Mouse (Mus musculus) left cerebral cortex, postnatal 4 days (tissue): Measurements from ENCODE around the gene Wdr70. TPM values are rescaled to one million over a fixed set of nuclear protein-coding genes. Genes with fewer than 3 reads are reported as not detected.

ENCODE experiments used
- DNase-seq: peaks from one replicate; pipeline ENCODE4 v3.0.0-alpha.2; 2022
- intact Hi-C: fragments of 180-260 bp; cut with DNase I; formaldehyde crosslinking; loops from one replicate; pipeline ENCODE4 v1.15.1; 2025
- total RNA-seq, 2 experiments: library from RNA; stranded (reverse); gene quantifications; 2 replicates each; pipeline ENCODE4 v1.2.3; 2021

The Wdr70 gene
- total RNA-seq, 2 experiments from 2014 or later = 38.0 to 39.6 TPM

- intact Hi-C loops = no loop called here
- no peak for DNase-seq
Measured at GRCm38 (mm10) chr15:8031211-8031610, 67.8 kb downstream of the Wdr70 start.

GRCm38 (mm10) chr15:8030643-8031042 is 68.4 kb downstream of the Wdr70 start:
- intact Hi-C loops = no loop called here
- DNase-seq = peak; percentile 20

GRCm38 (mm10) chr15:8027503-8027902 is 71.5 kb downstream of the Wdr70 start:
- intact Hi-C loops = no loop called here

GRCm38 (mm10) chr15:8011418-8011817 is 87.6 kb downstream of the Wdr70 start:
- intact Hi-C loops = no loop called here
- no peak for DNase-seq

More at GRCm38 (mm10) chr15:8027503-8027902, 71.5 kb downstream of the Wdr70 start:
- no peak for DNase-seq

GRCm38 (mm10) chr15:8007413-8007812 is 91.6 kb downstream of the Wdr70 start:
- intact Hi-C loops = no loop called here
- no peak for DNase-seq

- DNase-seq = no peak
- intact Hi-C loops = no loop called here
Measured at GRCm38 (mm10) chr15:8006056-8006455, 93.0 kb downstream of the Wdr70 start.

- intact Hi-C loops = no loop called here
- DNase-seq = peak; percentile 72
Measured at GRCm38 (mm10) chr15:8005506-8005905, 93.5 kb downstream of the Wdr70 start.

GRCm38 (mm10) chr15:8003789-8004188 is 95.2 kb downstream of the Wdr70 start:
- DNase-seq = no peak
- intact Hi-C loops = no loop called here

GRCm38 (mm10) chr15:7998843-7999546 is 100.0 kb downstream of the Wdr70 start:
- DNase-seq = peak; percentile 60
- intact Hi-C loops = no loop called here

GRCm38 (mm10) chr15:7998095-7998494 is 100.9 kb downstream of the Wdr70 start:
- DNase-seq = no peak
- intact Hi-C loops = no loop called here

- intact Hi-C loops = no loop called here
- no peak for DNase-seq
Measured at GRCm38 (mm10) chr15:7993721-7994120, 105.3 kb downstream of the Wdr70 start.

- intact Hi-C loops = no loop called here
- DNase-seq = no peak
Measured at GRCm38 (mm10) chr15:7990101-7990500, 108.9 kb downstream of the Wdr70 start.

- intact Hi-C loops = no loop called here
Measured at GRCm38 (mm10) chr15:7987374-7987773, 111.6 kb downstream of the Wdr70 start.

GRCm38 (mm10) chr15:7986274-7986673 is 112.7 kb downstream of the Wdr70 start:
- intact Hi-C loops = no loop called here
- DNase-seq = no peak

More at GRCm38 (mm10) chr15:7987374-7987773, 111.6 kb downstream of the Wdr70 start:
- no peak for DNase-seq

GRCm38 (mm10) chr15:7978640-7979039 is 120.4 kb downstream of the Wdr70 start:
- no peak for DNase-seq
- intact Hi-C loops = no loop called here

- no peak for DNase-seq
- intact Hi-C loops = no loop called here
Measured at GRCm38 (mm10) chr15:7976775-7977174, 122.2 kb downstream of the Wdr70 start.

- DNase-seq = no peak
- intact Hi-C loops = no loop called here
Measured at GRCm38 (mm10) chr15:7974368-7974767, 124.6 kb downstream of the Wdr70 start.

- no peak for DNase-seq
- intact Hi-C loops = no loop called here
Measured at GRCm38 (mm10) chr15:7972528-7972927, 126.5 kb downstream of the Wdr70 start.

- intact Hi-C loops = no loop called here
- DNase-seq = no peak
Measured at GRCm38 (mm10) chr15:7962786-7963185, 136.2 kb downstream of the Wdr70 start.

- intact Hi-C loops = no loop called here
- no peak for DNase-seq
Measured at GRCm38 (mm10) chr15:7961489-7961888, 137.5 kb downstream of the Wdr70 start.

- no peak for DNase-seq
- intact Hi-C loops = no loop called here
Measured at GRCm38 (mm10) chr15:7956899-7957298, 142.1 kb downstream of the Wdr70 start.

- DNase-seq = no peak
- intact Hi-C loops = no loop called here
Measured at GRCm38 (mm10) chr15:7950561-7950960, 148.4 kb downstream of the Wdr70 start.

GRCm38 (mm10) chr15:7941690-7942089 is 157.3 kb downstream of the Wdr70 start:
- intact Hi-C loops = no loop called here
- no peak for DNase-seq
